Mouse (Mus musculus) monocyte, adult 2 months (primary cell): Measurements from ENCODE around the gene Nrxn1.

ENCODE experiments used
- DNase-seq, 2 experiments: peaks; one replicate each; pipeline ENCODE4 v3.0.0; 2022; ENCODE audit warnings: low spot score in 2 of 2, low read depth in 1 of 2

Nrxn1 gene

GRCm38 (mm10) chr17:90451384-90451783 is 641.5 kb downstream of the Nrxn1 start:
- no peak for DNase-seq

- DNase-seq = no peak
Measured at GRCm38 (mm10) chr17:90443067-90443466, 649.8 kb downstream of the Nrxn1 start.

- DNase-seq = no peak
Measured at GRCm38 (mm10) chr17:90435836-90436235, 657.0 kb downstream of the Nrxn1 start.

GRCm38 (mm10) chr17:90435371-90435770 is 657.5 kb downstream of the Nrxn1 start:
- no peak for DNase-seq

- DNase-seq = no peak
Measured at GRCm38 (mm10) chr17:90430211-90430610, 662.7 kb downstream of the Nrxn1 start.

- DNase-seq = no peak
Measured at GRCm38 (mm10) chr17:90425974-90426373, 666.9 kb downstream of the Nrxn1 start.

- no peak for DNase-seq
Measured at GRCm38 (mm10) chr17:90422591-90422990, 670.3 kb downstream of the Nrxn1 start.

GRCm38 (mm10) chr17:90420757-90421156 is 672.1 kb downstream of the Nrxn1 start:
- DNase-seq = no peak

GRCm38 (mm10) chr17:90419615-90420014 is 673.3 kb downstream of the Nrxn1 start:
- no peak for DNase-seq

GRCm38 (mm10) chr17:90396357-90396756 is 696.5 kb downstream of the Nrxn1 start:
- DNase-seq = no peak

GRCm38 (mm10) chr17:90394606-90395005 is 698.3 kb downstream of the Nrxn1 start:
- DNase-seq = no peak

- no peak for DNase-seq
Measured at GRCm38 (mm10) chr17:90392751-90393150, 700.1 kb downstream of the Nrxn1 start.

GRCm38 (mm10) chr17:90390316-90391212 is 702.3 kb downstream of the Nrxn1 start:
- DNase-seq = no peak

- no peak for DNase-seq
Measured at GRCm38 (mm10) chr17:90384856-90385255, 708.0 kb downstream of the Nrxn1 start.

GRCm38 (mm10) chr17:90382496-90383443 is 710.1 kb downstream of the Nrxn1 start:
- no peak for DNase-seq

GRCm38 (mm10) chr17:90376533-90376932 is 716.3 kb downstream of the Nrxn1 start:
- no peak for DNase-seq

GRCm38 (mm10) chr17:90362169-90362568 is 730.7 kb downstream of the Nrxn1 start:
- DNase-seq = no peak

- DNase-seq = no peak
Measured at GRCm38 (mm10) chr17:90349385-90350095, 743.3 kb downstream of the Nrxn1 start.

GRCm38 (mm10) chr17:90346735-90347475 is 746.0 kb downstream of the Nrxn1 start:
- DNase-seq = no peak

- DNase-seq = no peak
Measured at GRCm38 (mm10) chr17:90333445-90333844, 759.4 kb downstream of the Nrxn1 start.
